Mouse (Mus musculus): Measurements from ENCODE around the gene D1Pas1.

Gene D1Pas1

GRCm38 (mm10) chr1:186986086-186986485 is 18.9 kb downstream of the D1Pas1 start:
- DNase-seq (ENCODE audit: extremely low read depth, low read depth, low spot score): no peak

- DNase-seq (ENCODE audit: extremely low read depth, low read depth, low spot score): no peak
Measured at GRCm38 (mm10) chr1:186986506-186986905, 19.3 kb downstream of the D1Pas1 start.

DNA sequence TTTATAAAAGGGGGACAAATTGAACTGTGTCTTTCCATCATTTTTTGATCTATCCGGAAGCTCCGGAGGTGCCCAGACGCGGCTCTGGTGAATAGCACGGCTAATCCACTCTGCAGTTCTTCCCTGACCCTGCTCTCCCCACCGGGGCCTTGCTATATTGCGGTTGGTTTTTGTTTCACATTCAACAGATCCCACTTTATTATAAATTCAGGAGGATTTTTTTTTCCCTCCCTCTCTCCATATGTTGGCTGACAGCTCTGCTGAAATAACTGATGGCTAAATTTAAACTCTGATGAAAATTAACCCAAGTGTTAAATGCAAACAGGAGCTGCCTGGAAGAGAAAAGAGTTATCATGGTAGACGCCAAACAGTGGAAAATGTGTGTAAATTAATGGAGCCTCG is 21.1 kb downstream of the D1Pas1 start:
- DNase-seq (ENCODE audit: extremely low read depth, low read depth, low spot score): no peak

- no peak for DNase-seq (ENCODE audit: extremely low read depth, low read depth, low spot score)
Measured at GRCm38 (mm10) chr1:186988822-186989221, 21.6 kb downstream of the D1Pas1 start.

- no peak for DNase-seq (ENCODE audit: extremely low read depth, low read depth, low spot score)
Measured at GRCm38 (mm10) chr1:186991473-186991872, 24.3 kb downstream of the D1Pas1 start.

DNA sequence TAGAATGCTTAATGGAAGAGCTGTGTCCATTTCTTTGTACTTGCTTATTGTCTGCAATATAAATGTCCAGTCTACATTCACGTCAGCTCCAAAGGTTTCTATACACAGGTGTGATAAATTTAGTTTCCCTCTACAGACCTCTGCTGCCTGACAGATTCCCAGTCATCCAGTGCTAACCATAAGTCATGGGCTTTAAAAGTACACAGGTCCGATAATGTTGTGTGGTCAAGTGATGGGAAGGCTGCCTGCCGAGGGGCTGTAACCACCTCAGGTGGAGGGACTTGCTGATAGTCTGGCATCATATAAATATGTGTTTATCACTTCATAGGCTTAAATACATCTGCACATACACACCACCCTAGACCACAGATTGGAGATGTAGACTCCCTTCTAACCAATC is 24.9 kb downstream of the D1Pas1 start:
- no peak for DNase-seq (ENCODE audit: extremely low read depth, low read depth, low spot score)

GRCm38 (mm10) chr1:186997596-186998304 is 30.5 kb downstream of the D1Pas1 start:
- DNase-seq (ENCODE audit: extremely low read depth, low read depth, low spot score): no peak

DNA sequence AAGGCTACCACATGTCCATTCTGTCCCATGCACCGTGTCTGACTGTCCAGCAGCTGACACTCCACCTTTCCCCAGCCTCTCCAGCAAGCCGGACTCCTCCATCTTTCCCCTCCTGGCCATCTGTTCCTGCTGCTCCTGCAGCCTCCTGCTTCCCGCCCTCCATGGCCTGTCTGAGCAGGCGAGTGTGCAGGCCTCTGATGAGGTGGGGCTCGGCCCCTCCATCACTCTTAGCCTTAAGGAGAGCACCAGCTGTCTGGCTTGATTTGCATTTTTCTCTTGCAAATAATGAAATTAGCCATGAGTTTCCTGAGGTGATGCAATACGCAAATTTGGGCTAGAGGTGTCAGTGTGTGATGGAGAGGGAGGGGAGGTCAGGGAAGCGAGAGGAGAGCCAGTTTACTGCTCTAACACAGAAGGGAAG is 36.2 kb downstream of the D1Pas1 start:
- DNase-seq (ENCODE audit: extremely low read depth, low read depth, low spot score): no peak

GRCm38 (mm10) chr1:187004306-187004705 is 37.1 kb downstream of the D1Pas1 start:
- no peak for DNase-seq (ENCODE audit: extremely low read depth, low read depth, low spot score)

DNA sequence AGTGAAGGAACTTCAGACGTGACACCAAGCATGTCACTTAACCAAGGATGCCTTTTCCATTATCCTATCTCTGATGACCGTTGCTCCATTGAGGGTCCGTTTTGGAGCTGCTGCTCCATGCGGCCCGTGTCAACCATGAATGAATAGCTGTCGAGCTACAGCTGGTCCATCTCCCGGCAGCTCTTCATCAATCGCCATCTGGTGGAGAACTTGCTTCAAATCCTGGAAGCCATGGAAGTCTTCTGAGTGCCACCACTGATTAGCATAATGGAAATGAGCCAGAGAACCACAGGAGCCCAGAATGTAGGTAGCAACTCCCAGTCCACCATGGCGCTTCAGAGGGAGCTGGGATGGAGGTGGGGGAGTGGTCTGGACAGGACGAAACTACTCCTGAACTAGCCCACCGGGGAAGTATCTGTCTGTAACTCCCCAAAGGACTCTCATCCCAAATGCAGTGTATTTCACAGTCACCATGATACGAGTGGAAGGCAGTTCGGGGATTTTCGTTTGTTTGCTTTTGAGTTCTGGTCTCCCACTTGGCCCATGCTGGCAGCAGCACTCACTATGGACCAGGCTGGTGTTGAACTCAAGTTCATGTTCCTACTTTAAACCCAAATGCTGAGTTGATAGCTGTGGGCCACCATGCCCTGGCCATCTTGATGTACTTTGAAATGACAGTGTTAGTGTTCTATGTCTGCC is 39.2 kb downstream of the D1Pas1 start:
- no peak for DNase-seq (ENCODE audit: extremely low read depth, low read depth, low spot score)

GRCm38 (mm10) chr1:187008236-187008635 is 41.0 kb downstream of the D1Pas1 start:
- DNase-seq (ENCODE audit: extremely low read depth, low read depth, low spot score): no peak

DNA sequence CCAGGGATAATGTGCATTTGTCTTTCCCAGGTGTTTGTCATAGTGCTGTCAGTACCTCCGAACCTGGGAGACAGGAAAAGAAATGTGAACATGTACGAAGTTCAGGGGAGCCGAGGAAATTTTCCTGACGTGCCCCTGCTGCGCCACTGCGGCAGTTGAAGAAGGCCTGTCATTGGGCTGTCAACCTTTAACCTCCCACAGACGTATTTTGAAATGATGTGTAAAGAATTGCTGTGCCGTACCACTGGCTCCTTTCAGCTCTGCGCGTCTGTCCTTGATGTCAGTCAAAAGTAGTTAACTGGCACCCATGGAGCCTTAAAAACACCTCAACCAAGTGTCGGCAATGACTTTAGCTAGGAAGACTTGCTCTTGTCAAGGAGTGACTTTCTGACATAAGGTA is 42.9 kb downstream of the D1Pas1 start:
- no peak for DNase-seq (ENCODE audit: extremely low read depth, low read depth, low spot score)

DNA sequence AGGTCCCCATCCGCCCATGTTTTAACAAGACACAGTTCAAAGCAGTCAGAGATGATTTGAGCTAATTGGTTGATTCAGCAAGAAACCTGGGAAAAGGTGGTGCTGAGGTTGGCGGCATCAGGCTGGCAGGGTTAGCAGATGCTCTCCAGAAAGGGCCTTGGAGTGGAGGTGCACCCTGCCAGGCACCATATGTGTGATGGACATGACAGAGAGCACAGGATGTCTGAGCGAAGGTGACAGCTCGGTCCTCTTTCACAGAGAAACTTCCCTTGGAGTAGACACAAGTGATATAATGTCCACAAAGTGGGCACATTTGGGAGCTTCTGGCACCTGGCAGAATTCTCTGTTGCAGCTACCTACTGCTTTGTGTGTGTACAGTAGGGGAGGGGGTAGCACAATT is 44.4 kb downstream of the D1Pas1 start:
- DNase-seq (ENCODE audit: extremely low read depth, low read depth, low spot score): no peak

GRCm38 (mm10) chr1:187014141-187014540 is 46.9 kb downstream of the D1Pas1 start:
- DNase-seq (ENCODE audit: extremely low read depth, low read depth, low spot score): no peak

DNA sequence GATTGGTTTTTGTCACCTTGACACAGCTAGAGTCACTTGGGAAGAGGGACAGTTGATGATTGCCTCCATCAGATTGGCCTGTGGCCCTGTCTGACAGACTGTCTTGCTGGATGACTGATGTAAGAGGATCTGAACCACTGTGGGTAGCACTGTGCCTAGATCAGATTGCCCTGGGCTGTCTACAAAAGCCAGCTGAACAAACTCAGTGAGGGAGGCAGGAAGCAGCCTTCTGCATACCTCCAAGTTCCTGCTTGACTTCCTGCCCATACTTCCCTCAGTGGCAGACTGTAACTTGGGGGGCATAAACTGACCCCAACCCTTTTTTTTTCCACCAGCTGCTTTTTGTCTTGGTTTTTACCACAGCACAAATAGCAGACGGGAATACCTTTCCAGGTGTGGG is 48.5 kb downstream of the D1Pas1 start:
- no peak for DNase-seq (ENCODE audit: extremely low read depth, low read depth, low spot score)

DNA sequence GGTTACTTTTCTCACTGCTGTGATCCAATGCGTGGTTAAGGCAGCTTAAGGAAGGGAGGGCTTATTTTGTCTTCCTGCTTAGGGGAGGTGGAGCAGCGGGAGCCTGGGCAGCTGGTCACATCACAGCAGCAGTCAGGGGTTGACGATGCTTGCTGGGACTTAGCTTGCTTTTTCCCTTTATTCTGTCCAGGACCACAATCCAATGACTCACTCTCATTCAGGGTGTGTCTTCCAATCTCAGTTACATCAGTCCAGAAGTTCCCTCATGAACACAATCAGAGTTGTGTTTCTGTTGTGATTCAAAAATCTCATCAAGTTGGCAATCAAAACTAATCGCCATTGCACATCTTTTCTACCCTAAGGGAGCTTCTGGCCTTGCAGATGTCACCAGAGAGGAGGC is 48.9 kb downstream of the D1Pas1 start:
- DNase-seq (ENCODE audit: extremely low read depth, low read depth, low spot score): no peak

GRCm38 (mm10) chr1:187020011-187020410 is 52.8 kb downstream of the D1Pas1 start:
- DNase-seq (ENCODE audit: extremely low read depth, low read depth, low spot score): no peak
